Mouse (Mus musculus): ENCODE results near the gene Mipep. TPM values are rescaled to one million over a fixed set of nuclear protein-coding genes. Genes with fewer than 3 reads are reported as not detected.

Mipep gene
- polyA plus RNA-seq, 1 experiment, result 109 TPM

DNA sequence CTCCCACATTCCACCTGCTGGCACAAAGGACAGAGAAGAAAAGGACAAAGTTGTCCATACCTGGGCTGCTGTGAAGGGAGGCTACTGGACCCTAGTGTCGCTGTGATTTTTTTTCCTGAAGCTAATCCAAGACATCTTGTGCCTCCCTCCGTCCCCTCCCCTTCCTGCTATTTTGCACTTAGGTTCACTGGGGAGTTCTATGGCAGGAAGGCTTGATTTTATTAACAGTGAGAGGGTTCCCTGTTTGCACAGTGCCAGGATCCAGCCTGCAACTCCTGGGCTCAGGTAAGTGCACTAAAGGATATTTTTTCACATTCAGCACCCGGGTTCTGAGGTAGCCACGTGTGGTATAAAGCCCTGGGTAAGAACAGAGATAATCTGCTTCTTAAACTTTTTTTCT lies 16.5 kb upstream of the Mipep start, which contains the start of gene C1qtnf9:
Gene C1qtnf9, plus strand, starts transcription at position 251 of the 400 bp plus-strand sequence.
- H3K4me1 ChIP-seq (ENCODE audit: control insufficient read depth, insufficient read depth, low read length), result no peaks in the 10 kb centered on the region; the same call in 1 of the 2 replicates
- H3K27ac ChIP-seq (ENCODE audit: control insufficient read depth, insufficient read depth, low read depth, low read length), result no peak within 1 kb of the TSS
- H3K4me3 ChIP-seq (ENCODE audit: control insufficient read depth, low read depth, low read length), result no peak within 1 kb of the TSS
- no peaks in the 10 kb centered on the region for H3K36me3 ChIP-seq (ENCODE audit: control insufficient read depth, insufficient read depth, low read length)
- TF ChIP-seq POLR2A (IDR thresholded peaks at IDR 0.05; ENCODE audit: control insufficient read depth, low read depth, low read length) (no peak), CTCF (IDR thresholded peaks at IDR 0.05; ENCODE audit: control insufficient read depth, insufficient read depth, insufficient replicate concordance, low read depth, low read length) (no peak)
- H3K27me3 ChIP-seq (ENCODE audit: control insufficient read depth, insufficient read depth, low read length), result no peaks in the 10 kb centered on the region

- Histone ChIP-seq H3K27ac (ENCODE audit: control insufficient read depth, insufficient read depth, low read depth, low read length) (no peak overlapping the region), H3K4me1 (ENCODE audit: control insufficient read depth, insufficient read depth, low read length) (no peaks in the 10 kb centered on the region; the same call in 1 of the 2 replicates), H3K36me3 (ENCODE audit: control insufficient read depth, insufficient read depth, low read length) (no peaks in the 10 kb centered on the region), H3K4me3 (ENCODE audit: control insufficient read depth, low read depth, low read length) (no peak overlapping the region), H3K27me3 (ENCODE audit: control insufficient read depth, insufficient read depth, low read length) (no peaks in the 10 kb centered on the region)
- TF ChIP-seq POLR2A (IDR thresholded peaks at IDR 0.05; ENCODE audit: control insufficient read depth, low read depth, low read length) (no peak), CTCF (IDR thresholded peaks at IDR 0.05; ENCODE audit: control insufficient read depth, insufficient read depth, insufficient replicate concordance, low read depth, low read length) (no peak)
These were observed 15.0 kb upstream of the Mipep start for GRCm38 (mm10) chr14:60769340-60769739.

GRCm38 (mm10) chr14:60770594-60770993 lies 13.8 kb upstream of the Mipep start:
- no peaks in the 10 kb centered on the region for H3K36me3 ChIP-seq (ENCODE audit: control insufficient read depth, insufficient read depth, low read length)
- H3K27ac ChIP-seq (ENCODE audit: control insufficient read depth, insufficient read depth, low read depth, low read length), result no peak overlapping the region
- no peaks in the 10 kb centered on the region for H3K27me3 ChIP-seq (ENCODE audit: control insufficient read depth, insufficient read depth, low read length)
- H3K4me1 ChIP-seq (ENCODE audit: control insufficient read depth, insufficient read depth, low read length), result no peaks in the 10 kb centered on the region
- no peak overlapping the region for H3K4me3 ChIP-seq (ENCODE audit: control insufficient read depth, low read depth, low read length)
- TF ChIP-seq POLR2A (IDR thresholded peaks at IDR 0.05; ENCODE audit: control insufficient read depth, low read depth, low read length) (no peak), CTCF (IDR thresholded peaks at IDR 0.05; ENCODE audit: control insufficient read depth, insufficient read depth, insufficient replicate concordance, low read depth, low read length) (no peak)

DNA sequence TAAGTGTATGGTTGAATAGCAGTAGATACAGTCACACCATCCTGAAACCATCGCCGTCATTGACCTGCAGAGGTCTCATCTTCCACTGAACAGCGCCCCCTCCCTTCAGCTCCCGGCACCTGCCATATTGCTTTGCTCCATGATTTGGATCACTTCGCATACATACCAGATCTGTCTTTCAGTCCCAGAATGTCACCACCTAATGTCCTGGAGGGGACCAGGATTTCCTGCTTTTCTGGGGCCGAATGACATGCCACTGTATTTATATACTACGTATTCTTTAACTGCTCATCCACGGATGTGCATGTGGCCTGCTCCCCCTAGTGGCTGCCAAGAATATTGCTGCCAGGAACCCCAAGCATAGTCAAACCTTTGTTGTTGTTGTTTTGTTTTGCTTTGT lies 13.3 kb upstream of the Mipep start:
- no peak for TF ChIP-seq POLR2A (IDR thresholded peaks at IDR 0.05; ENCODE audit: control insufficient read depth, low read depth, low read length)
- TF ChIP-seq CTCF (IDR thresholded peaks at IDR 0.05; ENCODE audit: control insufficient read depth, insufficient read depth, insufficient replicate concordance, low read depth, low read length), result peak; percentile 71
- Histone ChIP-seq H3K4me1 (ENCODE audit: control insufficient read depth, insufficient read depth, low read length) (no peaks in the 10 kb centered on the region), H3K4me3 (ENCODE audit: control insufficient read depth, low read depth, low read length) (no peak overlapping the region; the same call in 1 of the 2 replicates), H3K27ac (ENCODE audit: control insufficient read depth, insufficient read depth, low read depth, low read length) (no peak overlapping the region), H3K36me3 (ENCODE audit: control insufficient read depth, insufficient read depth, low read length) (no peaks in the 10 kb centered on the region), H3K27me3 (ENCODE audit: control insufficient read depth, insufficient read depth, low read length) (no peaks in the 10 kb centered on the region)

- TF ChIP-seq CTCF (IDR thresholded peaks at IDR 0.05; ENCODE audit: control insufficient read depth, insufficient read depth, insufficient replicate concordance, low read depth, low read length), result 0 out of 2 replicates have a peak, but pooled peaks have one; percentile 6
- no peak for TF ChIP-seq POLR2A (IDR thresholded peaks at IDR 0.05; ENCODE audit: control insufficient read depth, low read depth, low read length)
- no peaks in the 10 kb centered on the region for H3K36me3 ChIP-seq (ENCODE audit: control insufficient read depth, insufficient read depth, low read length)
These were observed 10.9 kb upstream of the Mipep start for GRCm38 (mm10) chr14:60773476-60773875.

DNA sequence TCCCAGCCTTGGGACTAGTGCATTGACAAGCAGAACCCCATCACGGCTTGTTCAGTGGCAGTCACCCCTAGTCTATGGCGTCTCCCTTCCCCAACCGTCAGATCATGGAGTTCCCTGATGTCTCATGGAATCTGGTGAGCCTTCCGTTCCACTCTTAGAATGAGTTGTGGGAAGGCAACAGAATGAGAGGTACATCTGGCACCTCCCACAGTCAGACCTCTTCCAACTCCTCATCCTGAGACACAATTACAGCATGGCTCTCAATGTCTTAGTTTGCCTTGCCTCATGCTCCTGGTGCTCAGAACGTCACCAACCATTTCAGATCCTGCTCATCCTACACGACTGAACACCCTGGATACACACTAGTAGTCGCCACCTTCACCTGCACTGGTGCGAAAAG lies 7.9 kb upstream of the Mipep start:
- Histone ChIP-seq H3K4me1 (ENCODE audit: control insufficient read depth, insufficient read depth, low read length) (peaks cover 2% of the 10 kb centered on the region; the same call in 1 of the 2 replicates), H3K27me3 (ENCODE audit: control insufficient read depth, insufficient read depth, low read length) (no peaks in the 10 kb centered on the region), H3K4me3 (ENCODE audit: control insufficient read depth, low read depth, low read length) (no peak overlapping the region), H3K36me3 (ENCODE audit: control insufficient read depth, insufficient read depth, low read length) (no peaks in the 10 kb centered on the region), H3K27ac (ENCODE audit: control insufficient read depth, insufficient read depth, low read depth, low read length) (no peak overlapping the region)
- TF ChIP-seq CTCF (IDR thresholded peaks at IDR 0.05; ENCODE audit: control insufficient read depth, insufficient read depth, insufficient replicate concordance, low read depth, low read length) (no peak), POLR2A (IDR thresholded peaks at IDR 0.05; ENCODE audit: control insufficient read depth, low read depth, low read length) (no peak)

More at GRCm38 (mm10) chr14:60773476-60773875, 10.9 kb upstream of the Mipep start:
- no peaks in the 10 kb centered on the region for H3K27me3 ChIP-seq (ENCODE audit: control insufficient read depth, insufficient read depth, low read length)
- H3K27ac ChIP-seq (ENCODE audit: control insufficient read depth, insufficient read depth, low read depth, low read length), result no peak overlapping the region
- H3K4me3 ChIP-seq (ENCODE audit: control insufficient read depth, low read depth, low read length), result no peak overlapping the region
- H3K4me1 ChIP-seq (ENCODE audit: control insufficient read depth, insufficient read depth, low read length), result no peaks in the 10 kb centered on the region; the same call in 1 of the 2 replicates

- TF ChIP-seq POLR2A (IDR thresholded peaks at IDR 0.05; ENCODE audit: control insufficient read depth, low read depth, low read length), result no peak
- Histone ChIP-seq H3K36me3 (ENCODE audit: control insufficient read depth, insufficient read depth, low read length) (no peaks in the 10 kb centered on the region), H3K4me3 (ENCODE audit: control insufficient read depth, low read depth, low read length) (no peak overlapping the region), H3K4me1 (ENCODE audit: control insufficient read depth, insufficient read depth, low read length) (peaks cover 2% of the 10 kb centered on the region; the same call in 1 of the 2 replicates), H3K27me3 (ENCODE audit: control insufficient read depth, insufficient read depth, low read length) (no peaks in the 10 kb centered on the region), H3K27ac (ENCODE audit: control insufficient read depth, insufficient read depth, low read depth, low read length) (no peak overlapping the region)
These were observed 6.9 kb upstream of the Mipep start for GRCm38 (mm10) chr14:60777485-60777919.

- no peak for TF ChIP-seq POLR2A (IDR thresholded peaks at IDR 0.05; ENCODE audit: control insufficient read depth, low read depth, low read length)
- no peak for TF ChIP-seq CTCF (IDR thresholded peaks at IDR 0.05; ENCODE audit: control insufficient read depth, insufficient read depth, insufficient replicate concordance, low read depth, low read length)
- no peak overlapping the region for H3K27ac ChIP-seq (ENCODE audit: control insufficient read depth, insufficient read depth, low read depth, low read length)
- H3K4me3 ChIP-seq (ENCODE audit: control insufficient read depth, low read depth, low read length), result no peak overlapping the region
- peaks cover 2% of the 10 kb centered on the region for H3K4me1 ChIP-seq (ENCODE audit: control insufficient read depth, insufficient read depth, low read length)
- H3K36me3 ChIP-seq (ENCODE audit: control insufficient read depth, insufficient read depth, low read length), result no peaks in the 10 kb centered on the region
- no peaks in the 10 kb centered on the region for H3K27me3 ChIP-seq (ENCODE audit: control insufficient read depth, insufficient read depth, low read length)
These were observed 5.2 kb upstream of the Mipep start for GRCm38 (mm10) chr14:60779198-60779597.

Measured in testis, adult 2 months (tissue).